Mouse (Mus musculus): ENCODE measurements around the gene Cdipt. TPM values are rescaled to one million over a fixed set of nuclear protein-coding genes. Genes with fewer than 3 reads are reported as not detected.

Gene Cdipt
- total RNA-seq (2014; rRNA removed) (203 and 240 TPM in 2 replicates), polyA plus RNA-seq (2015; fragmentation: Nextera tagmentation; extraction: Ambion mirVana) (146 and 150 TPM in 2 replicates)

DNA sequence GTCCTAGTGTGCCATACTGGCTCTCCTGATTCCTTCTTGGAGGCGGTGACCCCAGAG lies at the start of gene Cdipt:
Cdipt (plus strand) TSS at position 22 of the 57 bp plus-strand sequence.
- Histone ChIP-seq H3K27me3 (ENCODE audit: insufficient read depth, low read length) (no peaks in the 10 kb centered on the region), H3K27ac (peak within 1 kb of the TSS; percentile 98), H3K4me2 (ENCODE audit: low read depth, low read length) (peak within 1 kb of the TSS; percentile 88), H3K9ac (replicated peaks; ENCODE audit: low read length) (peak within 1 kb of the TSS; percentile 86), H3K36me3 (ENCODE audit: insufficient read depth, low read length) (peaks cover 40% of the 10 kb centered on the region), H3K4me3 (ENCODE audit: low read length) (peak within 1 kb of the TSS; percentile 79), H3K9me3 (ENCODE audit: low read length) (no peaks in the 10 kb centered on the region), H3K4me1 (ENCODE audit: insufficient read depth, low read length) (peaks cover 7% of the 10 kb centered on the region; the same call in 1 of the 2 replicates)
- no peak for TF ChIP-seq CTCF (IDR thresholded peaks at IDR 0.05; ENCODE audit: low read depth)
- 0% methylated on average over 1 of the region's 1 CpGs for WGBS
- DNase-seq (ENCODE audit: low spot score) (no peak), ATAC-seq (no peak)

DNA sequence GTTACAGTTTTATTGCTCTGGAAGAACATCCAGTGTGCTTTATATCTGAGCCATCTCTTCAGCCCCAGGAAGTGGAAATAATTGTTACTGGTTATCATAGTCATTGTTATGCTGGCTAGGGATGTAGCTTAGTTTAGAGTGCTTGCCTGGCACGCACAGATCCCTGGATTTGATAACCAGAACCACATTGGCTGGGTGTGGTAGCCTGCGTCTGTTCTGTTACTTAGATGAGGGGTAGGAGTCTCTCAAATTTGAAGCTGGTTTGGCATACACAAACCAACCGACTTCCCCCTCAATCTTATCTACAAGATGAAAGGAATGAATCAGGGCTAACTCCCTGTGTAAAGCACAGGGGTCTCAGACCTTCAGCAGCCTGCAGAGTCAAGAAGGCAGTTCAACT lies 49.4 kb upstream of the Cdipt start:
- TF ChIP-seq CTCF (IDR thresholded peaks at IDR 0.05; ENCODE audit: low read depth), result no peak
- Histone ChIP-seq H3K36me3 (ENCODE audit: insufficient read depth, low read length) (no peaks in the 10 kb centered on the region), H3K9ac (replicated peaks; ENCODE audit: low read length) (no peak overlapping the region), H3K9me3 (ENCODE audit: low read length) (no peaks in the 10 kb centered on the region), H3K4me2 (ENCODE audit: low read depth, low read length) (no peak overlapping the region), H3K4me3 (ENCODE audit: low read length) (no peak overlapping the region), H3K27ac (no peak overlapping the region), H3K27me3 (ENCODE audit: insufficient read depth, low read length) (no peaks in the 10 kb centered on the region), H3K4me1 (ENCODE audit: insufficient read depth, low read length) (0 out of 2 replicates have a peak, but pooled peaks cover 9% of the 10 kb centered on the region)
- ATAC-seq, result no peak
- no peak for DNase-seq (ENCODE audit: low spot score)
- WGBS, result 70% methylated on average over 3 of the region's 3 CpGs

DNA sequence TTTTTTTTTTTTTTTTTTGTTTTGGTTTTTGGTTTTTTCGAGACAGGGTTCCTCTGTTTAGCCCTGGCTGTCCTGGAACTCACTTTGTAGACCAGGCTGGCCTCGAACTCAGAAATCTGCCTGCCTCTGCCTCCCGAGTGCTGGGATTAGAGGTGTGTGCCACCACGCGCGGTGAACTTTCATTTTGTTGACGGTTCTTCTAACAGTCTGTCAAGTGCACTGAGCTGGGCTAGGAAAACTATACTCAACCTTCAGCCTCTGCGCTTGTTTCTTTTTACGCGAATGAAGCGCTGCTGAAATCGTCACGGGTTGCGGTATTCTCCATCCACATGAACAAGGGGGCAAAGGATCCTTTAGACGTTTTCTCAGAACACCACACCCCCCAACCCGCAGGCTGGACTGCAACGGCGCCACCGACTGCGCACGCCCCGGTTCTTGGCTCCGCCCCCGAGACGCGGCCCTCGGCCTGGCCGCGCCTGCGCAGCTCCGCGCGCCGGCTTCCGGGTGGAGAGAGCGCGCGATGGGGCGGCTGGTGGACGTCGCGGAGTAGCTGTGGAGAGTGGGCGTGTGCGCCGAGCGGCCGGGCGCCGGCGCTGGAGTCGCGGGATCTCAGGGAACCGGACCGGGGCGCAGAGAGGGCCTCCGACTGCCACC lies 47.2 kb upstream of the Cdipt start, which contains the start of gene Kctd13:
Kctd13 (plus strand) TSS at position 496 of the 654 bp plus-strand sequence.
- Histone ChIP-seq H3K27me3 (ENCODE audit: insufficient read depth, low read length) (no peaks in the 10 kb centered on the region), H3K4me3 (ENCODE audit: low read length) (peak within 1 kb of the TSS; percentile 68), H3K4me2 (ENCODE audit: low read depth, low read length) (peak within 1 kb of the TSS; percentile 98), H3K27ac (peak within 1 kb of the TSS; percentile 79), H3K9ac (replicated peaks; ENCODE audit: low read length) (peak within 1 kb of the TSS; percentile 68), H3K9me3 (ENCODE audit: low read length) (no peaks in the 10 kb centered on the region), H3K4me1 (ENCODE audit: insufficient read depth, low read length) (0 out of 2 replicates have a peak, but pooled peaks cover 6% of the 10 kb centered on the region), H3K36me3 (ENCODE audit: insufficient read depth, low read length) (peaks cover 3% of the 10 kb centered on the region; the same call in 1 of the 2 replicates)
- no peak for TF ChIP-seq CTCF (IDR thresholded peaks at IDR 0.05; ENCODE audit: low read depth)
- DNase-seq (ENCODE audit: low spot score) (peak; percentile 96), ATAC-seq (peak; percentile 98)
- WGBS, result 3% methylated on average over 56 of the region's 56 CpGs

DNA sequence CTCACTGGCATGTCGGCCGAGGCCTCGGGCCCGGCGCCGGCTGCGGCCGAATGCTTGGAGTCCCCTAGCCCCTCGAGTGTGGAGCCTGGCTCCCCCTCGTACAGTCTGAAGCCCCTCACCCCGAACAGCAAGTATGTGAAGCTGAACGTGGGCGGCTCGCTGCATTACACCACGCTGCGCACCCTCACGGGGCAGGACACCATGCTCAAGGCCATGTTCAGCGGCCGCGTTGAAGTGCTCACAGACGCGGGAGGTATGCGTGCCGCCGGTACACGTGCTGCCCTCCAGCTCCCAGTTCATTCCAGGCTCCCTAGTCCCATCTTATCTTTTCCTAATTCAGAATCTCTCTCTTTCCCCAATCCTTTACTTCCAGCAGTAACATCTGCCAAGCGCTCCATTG lies 46.7 kb upstream of the Cdipt start:
- H3K9ac ChIP-seq (replicated peaks; ENCODE audit: low read length), result peak overlapping the region; percentile 68
- ATAC-seq, result peak; percentile 82
- peak overlapping the region; percentile 98 for H3K4me2 ChIP-seq (ENCODE audit: low read depth, low read length)
- no peak for TF ChIP-seq CTCF (IDR thresholded peaks at IDR 0.05; ENCODE audit: low read depth)
- peak overlapping the region; percentile 68 for H3K4me3 ChIP-seq (ENCODE audit: low read length)
- peak overlapping the region; percentile 79 for H3K27ac ChIP-seq
- peaks cover 4% of the 10 kb centered on the region; the same call in 1 of the 2 replicates for H3K36me3 ChIP-seq (ENCODE audit: insufficient read depth, low read length)
- no peaks in the 10 kb centered on the region for H3K27me3 ChIP-seq (ENCODE audit: insufficient read depth, low read length)
- 0 out of 2 replicates have a peak, but pooled peaks cover 6% of the 10 kb centered on the region for H3K4me1 ChIP-seq (ENCODE audit: insufficient read depth, low read length)
- H3K9me3 ChIP-seq (ENCODE audit: low read length), result no peaks in the 10 kb centered on the region
- no peak for DNase-seq (ENCODE audit: low spot score)
- under 1% methylated on average over 27 of the region's 27 CpGs for WGBS

DNA sequence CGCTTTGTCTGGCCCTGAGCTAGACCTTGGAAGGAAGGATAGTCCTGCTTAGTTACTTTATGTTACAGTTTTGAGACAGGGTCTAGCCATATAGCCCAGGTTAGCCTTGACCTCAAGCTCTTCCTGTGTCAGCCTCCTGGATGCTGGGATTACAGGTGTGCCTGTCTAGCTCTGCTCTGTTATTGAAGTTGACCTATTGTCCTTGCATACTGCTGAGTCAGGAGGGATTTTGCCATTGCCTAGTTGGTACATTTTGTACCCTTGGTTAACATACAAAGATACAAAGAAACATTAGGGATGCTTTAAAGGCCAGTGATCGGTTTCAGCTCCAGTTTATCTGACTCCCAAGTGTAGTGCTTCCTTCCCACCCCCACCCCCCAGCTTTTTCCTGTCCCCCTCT lies 43.1 kb upstream of the Cdipt start:
- Histone ChIP-seq H3K36me3 (ENCODE audit: insufficient read depth, low read length) (peaks cover 14% of the 10 kb centered on the region; the same call in 1 of the 2 replicates), H3K4me1 (ENCODE audit: insufficient read depth, low read length) (0 out of 2 replicates have a peak, but pooled peaks cover 6% of the 10 kb centered on the region), H3K4me3 (ENCODE audit: low read length) (no peak overlapping the region), H3K9me3 (ENCODE audit: low read length) (no peaks in the 10 kb centered on the region), H3K4me2 (ENCODE audit: low read depth, low read length) (no peak overlapping the region), H3K9ac (replicated peaks; ENCODE audit: low read length) (no peak overlapping the region), H3K27ac (no peak overlapping the region), H3K27me3 (ENCODE audit: insufficient read depth, low read length) (no peaks in the 10 kb centered on the region)
- WGBS, result 88% methylated on average over 2 of the region's 2 CpGs
- DNase-seq (ENCODE audit: low spot score) (no peak), ATAC-seq (no peak)
- TF ChIP-seq CTCF (IDR thresholded peaks at IDR 0.05; ENCODE audit: low read depth), result no peak

DNA sequence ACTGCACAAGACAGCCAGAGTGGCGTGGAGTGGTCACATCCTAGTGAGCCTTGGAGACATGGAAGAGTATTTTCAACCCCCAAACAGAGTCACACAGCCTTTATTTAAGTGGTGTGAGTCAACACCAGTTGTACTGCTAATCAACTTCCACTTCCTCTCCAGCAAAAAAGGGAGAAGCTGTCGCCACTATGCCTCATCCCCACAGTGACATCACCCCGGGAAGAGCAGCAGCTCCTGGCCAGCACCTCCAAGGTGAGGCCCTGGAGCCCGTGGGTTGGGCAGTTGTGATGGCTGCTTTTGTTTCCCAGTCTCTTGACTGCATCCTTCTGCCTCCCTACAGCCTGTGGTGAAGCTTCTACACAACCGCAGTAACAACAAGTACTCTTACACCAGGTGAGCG lies 34.5 kb upstream of the Cdipt start:
- DNase-seq (ENCODE audit: low spot score), result no peak
- no peak overlapping the region for H3K27ac ChIP-seq
- no peaks in the 10 kb centered on the region for H3K9me3 ChIP-seq (ENCODE audit: low read length)
- H3K9ac ChIP-seq (replicated peaks; ENCODE audit: low read length), result no peak overlapping the region
- no peak for ATAC-seq
- H3K4me1 ChIP-seq (ENCODE audit: insufficient read depth, low read length), result no peaks in the 10 kb centered on the region
- H3K4me2 ChIP-seq (ENCODE audit: low read depth, low read length), result no peak overlapping the region
- 50% methylated on average over 6 of the region's 6 CpGs for WGBS
- H3K4me3 ChIP-seq (ENCODE audit: low read length), result no peak overlapping the region
- no peaks in the 10 kb centered on the region for H3K27me3 ChIP-seq (ENCODE audit: insufficient read depth, low read length)
- H3K36me3 ChIP-seq (ENCODE audit: insufficient read depth, low read length), result peaks cover 16% of the 10 kb centered on the region
- no peak for TF ChIP-seq CTCF (IDR thresholded peaks at IDR 0.05; ENCODE audit: low read depth)

DNA sequence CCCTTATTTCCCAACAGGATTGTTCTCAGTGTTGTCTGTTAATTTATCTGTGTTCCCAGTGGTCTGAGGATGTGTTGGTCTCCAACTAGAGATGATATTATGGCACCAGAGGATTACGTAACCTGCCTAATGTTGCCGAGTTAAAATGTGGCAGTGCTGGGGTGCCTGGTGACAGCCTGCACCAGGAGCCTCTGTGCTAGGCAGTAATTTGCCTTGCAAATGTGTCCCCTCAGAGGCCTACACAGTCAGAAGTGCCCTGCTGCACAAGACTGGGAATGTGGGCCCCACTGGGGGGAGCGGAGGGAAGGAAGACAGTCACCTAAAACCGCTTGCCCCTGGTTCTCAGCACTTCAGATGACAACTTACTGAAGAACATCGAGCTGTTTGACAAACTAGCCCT lies 33.9 kb upstream of the Cdipt start:
- 58% methylated on average over 5 of the region's 5 CpGs for WGBS
- H3K4me3 ChIP-seq (ENCODE audit: low read length), result no peak overlapping the region
- peaks cover 11% of the 10 kb centered on the region for H3K36me3 ChIP-seq (ENCODE audit: insufficient read depth, low read length)
- no peaks in the 10 kb centered on the region for H3K4me1 ChIP-seq (ENCODE audit: insufficient read depth, low read length)
- no peaks in the 10 kb centered on the region for H3K27me3 ChIP-seq (ENCODE audit: insufficient read depth, low read length)
- DNase-seq (ENCODE audit: low spot score) (no peak), ATAC-seq (no peak)
- H3K9ac ChIP-seq (replicated peaks; ENCODE audit: low read length), result no peak overlapping the region
- no peak for TF ChIP-seq CTCF (IDR thresholded peaks at IDR 0.05; ENCODE audit: low read depth)
- no peaks in the 10 kb centered on the region for H3K9me3 ChIP-seq (ENCODE audit: low read length)
- no peak overlapping the region for H3K4me2 ChIP-seq (ENCODE audit: low read depth, low read length)
- no peak overlapping the region for H3K27ac ChIP-seq

Data from hindbrain, postnatal 0 days (tissue).